Mouse (Mus musculus) intestine, embryonic 14.5 days (tissue): ENCODE results near the gene Lcn4. TPM values are rescaled to one million over a fixed set of nuclear protein-coding genes. Genes with fewer than 3 reads are reported as not detected.
"Not testable (repeated sequence)": the region's sequence is repeated elsewhere in the genome, so short reads cannot be mapped to it uniquely, and the experiment has no call there.

Experiments used
- ATAC-seq: fragments of 200-750 bp; cut with Nextera tagmentation; replicated peaks from 2 replicates; pipeline ENCODE4 v1.8.0; 2017; ENCODE audit warnings: low read depth, moderate number of reproducible peaks, moderate TSS enrichment, moderate library complexity; ENCODE audit not compliant: low FRiP score, low TSS enrichment
- DNase-seq: peaks from one replicate; pipeline ENCODE4 v3.0.0-alpha.2; 2018; ENCODE audit warnings: low spot score
- H3K27ac ChIP-seq: fragments of 300-500 bp; sonication (generic); 2 replicates; pipeline ENCODE4 v1.5.1; 2014; ENCODE audit warnings: low read depth, mild to moderate bottlenecking, control low read depth
- H3K27me3 ChIP-seq: fragments of 300-500 bp; sonication (generic); replicated peaks from 2 replicates; pipeline ENCODE4 v1.6.1; 2014; ENCODE audit warnings: low read length, control low read depth; ENCODE audit not compliant: control insufficient read depth, insufficient read depth
- H3K36me3 ChIP-seq: fragments of 300-500 bp; sonication (generic); 2 replicates; pipeline ENCODE4 v1.6.1; 2014; ENCODE audit warnings: low read length, control low read depth; ENCODE audit not compliant: control insufficient read depth, insufficient read depth
- H3K4me1 ChIP-seq: fragments of 300-500 bp; sonication (generic); replicated peaks from 2 replicates; pipeline ENCODE4 v1.6.1; 2014; ENCODE audit warnings: low read length, control low read depth, mixed read lengths; ENCODE audit not compliant: control insufficient read depth, insufficient read depth
- H3K4me2 ChIP-seq: fragments of 300-500 bp; sonication (generic); 2 replicates; pipeline ENCODE4 v1.6.1; 2014; ENCODE audit warnings: low read length
- H3K4me3 ChIP-seq: fragments of 300-500 bp; sonication (generic); 2 replicates; pipeline ENCODE4 v1.5.1; 2014; ENCODE audit warnings: low read depth, low read length, control low read depth, mixed read lengths
- H3K9ac ChIP-seq: fragments of 300-500 bp; sonication (generic); 2 replicates; pipeline ENCODE4 v1.6.1; 2014; ENCODE audit warnings: mild to moderate bottlenecking, low read length
- H3K9me3 ChIP-seq: fragments of 300-500 bp; sonication (generic); 2 replicates; pipeline ENCODE4 v1.6.1; 2016; ENCODE audit warnings: low read length, control low read depth; ENCODE audit not compliant: control insufficient read depth
- WGBS: fragments of 180-500 bp; shearing (Covaris S2); extraction: QIAGEN DNeasy Blood & Tissue Kit; methylation state at CpG from one replicate; pipeline ENCODE4 v1.1.7; 2014; 5-methylcytosine and 5-hydroxymethylcytosine counted together
- polyA plus RNA-seq: library from polyadenylated mRNA; unstranded; fragments of >200 nt; fragmentation: Nextera tagmentation; extraction: Ambion mirVana; gene quantifications from 2 replicates; pipeline ENCODE4 v1.2.1, GENCODE M21; 2014

The Lcn4 gene
- not detected in 2 replicates for polyA plus RNA-seq

DNA sequence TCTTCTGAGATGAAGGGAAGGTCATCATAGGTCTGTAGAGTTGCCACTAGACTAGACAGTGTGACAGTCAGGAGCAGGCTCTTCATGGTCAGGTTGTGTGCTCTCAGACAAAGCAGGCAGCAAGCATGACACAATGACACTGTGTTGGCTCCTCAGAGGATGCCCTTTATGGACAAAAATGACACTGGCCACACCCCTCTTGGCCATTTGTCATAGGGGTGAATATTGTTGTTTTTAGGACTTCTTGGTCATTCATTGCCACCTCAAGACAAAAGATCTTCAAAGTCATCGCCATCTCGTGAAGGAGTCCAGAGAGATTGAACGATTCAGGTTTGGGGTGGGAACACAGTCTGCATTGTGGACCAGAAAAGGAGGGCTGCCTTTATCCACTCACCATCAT is at the start of gene Lcn4:
Gene Lcn4 (minus strand): TSS at position 101 of the 400 bp plus-strand sequence.
- DNase-seq: no peak
- Histone ChIP-seq H3K27me3 (no peaks in the 10 kb centered on the region), H3K27ac (no peak within 1 kb of the TSS), H3K4me2 (no peak within 1 kb of the TSS), H3K9me3 (no peaks in the 10 kb centered on the region), H3K36me3 (no peaks in the 10 kb centered on the region), H3K4me1 (no peaks in the 10 kb centered on the region), H3K9ac (no peak within 1 kb of the TSS), H3K4me3 (no peak within 1 kb of the TSS)
- WGBS: 96% methylated on average over 3 of the region's 3 CpGs
- ATAC-seq: no peak

DNA sequence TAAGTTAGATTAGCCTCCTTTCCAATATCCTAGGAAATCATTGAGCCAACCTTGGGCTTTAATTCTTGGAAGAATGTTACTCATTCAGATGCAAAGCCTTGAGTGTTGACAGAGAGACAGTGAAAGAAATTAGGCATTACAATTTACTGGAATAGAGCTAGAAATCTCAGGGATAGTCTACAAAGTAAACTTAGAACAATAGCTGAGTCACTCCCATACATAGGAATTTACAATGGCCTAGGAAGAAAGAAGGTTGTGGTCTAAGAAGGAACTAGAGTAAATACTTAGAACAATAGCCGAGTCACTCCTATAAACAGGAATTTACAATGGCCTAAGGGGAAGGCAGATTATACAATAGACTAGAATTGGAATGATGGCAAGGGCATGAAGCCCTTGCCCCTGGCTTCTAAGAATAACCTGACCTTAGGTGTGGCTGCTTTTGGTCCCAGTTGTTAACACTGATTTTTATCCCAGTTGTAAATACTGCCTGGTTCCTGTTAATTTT is 15.1 kb upstream of the Lcn4 start:
- Histone ChIP-seq H3K4me1 (no peaks in the 10 kb centered on the region), H3K27me3 (no peaks in the 10 kb centered on the region), H3K27ac (no peak overlapping the region), H3K4me2 (no peak overlapping the region), H3K4me3 (no peak overlapping the region), H3K9me3 (peaks cover 3% of the 10 kb centered on the region; the same call in 1 of the 2 replicates), H3K36me3 (no peaks in the 10 kb centered on the region), H3K9ac (no peak overlapping the region)
- DNase-seq (no peak), ATAC-seq (no peak)
- 94% methylated on average over 1 of the region's 1 CpGs for WGBS

DNA sequence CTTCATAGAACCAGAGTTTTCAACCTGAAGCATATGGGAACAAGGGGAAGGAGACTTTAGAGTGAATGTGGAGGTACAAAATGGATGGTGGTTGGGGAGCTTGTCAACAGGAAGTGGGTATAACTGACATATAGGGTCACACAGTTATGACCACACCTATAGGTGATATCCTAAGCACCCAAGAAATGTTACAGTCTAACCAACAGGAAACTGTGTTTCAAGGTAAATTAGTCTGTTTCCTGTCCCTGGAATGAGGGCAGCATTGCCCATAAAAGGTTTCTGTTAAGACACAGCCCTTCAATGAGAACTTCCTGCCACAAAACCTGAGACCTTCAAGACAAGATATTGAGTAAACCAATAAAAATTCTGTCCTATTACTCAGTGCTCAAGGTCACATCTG is 2.3 kb downstream of the Lcn4 start:
- ATAC-seq (no peak), DNase-seq (no peak)
- Histone ChIP-seq H3K4me3 (no peak overlapping the region), H3K4me2 (no peak overlapping the region), H3K36me3 (no peaks in the 10 kb centered on the region), H3K9me3 (no peaks in the 10 kb centered on the region), H3K27me3 (no peaks in the 10 kb centered on the region), H3K9ac (no peak overlapping the region), H3K4me1 (no peaks in the 10 kb centered on the region), H3K27ac (no peak overlapping the region)

DNA sequence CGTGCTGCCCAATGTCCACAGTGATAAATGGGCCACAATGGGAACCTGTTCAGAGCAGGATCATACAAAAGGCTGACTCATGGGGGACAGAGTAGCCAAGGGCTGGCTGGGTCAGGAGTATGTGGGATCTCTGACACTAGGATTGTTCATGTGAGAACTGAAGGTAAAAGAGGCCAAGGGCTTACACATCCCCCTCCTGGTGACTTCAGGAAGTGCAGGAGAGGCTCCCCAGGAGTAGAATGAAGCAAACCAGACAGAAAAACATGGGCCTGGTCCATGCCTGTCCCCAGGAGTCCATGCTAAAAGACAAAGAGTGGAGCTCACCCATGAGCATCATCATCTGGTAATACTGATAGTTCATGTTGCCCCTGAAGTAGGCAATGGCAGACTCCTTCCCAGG is 7.5 kb downstream of the Lcn4 start:
- not testable (repeated sequence) for H3K4me1 ChIP-seq, ATAC-seq, H3K4me2 ChIP-seq, H3K9ac ChIP-seq, H3K27ac ChIP-seq, H3K9me3 ChIP-seq, H3K36me3 ChIP-seq, H3K27me3 ChIP-seq, H3K4me3 ChIP-seq
- WGBS: 83% methylated on average over 1 of the region's 1 CpGs
- peak; percentile 74 for DNase-seq

DNA sequence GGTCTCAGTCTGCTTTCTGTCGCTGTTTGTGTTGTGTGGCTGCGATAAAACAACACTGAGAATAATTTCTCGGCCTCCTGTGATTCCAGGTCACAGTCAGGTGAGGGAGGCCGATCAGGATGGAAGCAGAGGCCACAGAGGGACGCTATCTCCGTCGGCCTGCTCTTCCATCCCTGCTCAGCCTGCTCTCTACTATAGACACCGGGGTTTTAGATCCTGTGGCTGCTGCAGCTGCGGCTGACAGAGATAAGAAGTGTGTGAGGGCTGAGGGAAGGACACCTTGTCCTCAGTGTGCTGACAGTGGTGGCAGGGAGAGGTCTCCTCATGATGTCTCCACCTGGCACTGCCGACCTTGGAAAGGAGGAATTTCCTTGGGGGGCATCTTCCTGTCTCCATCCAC is 8.0 kb downstream of the Lcn4 start:
- H3K4me2 ChIP-seq: no peak overlapping the region
- H3K36me3 ChIP-seq: no peaks in the 10 kb centered on the region
- H3K27ac ChIP-seq: no peak overlapping the region
- no peak for ATAC-seq
- no peak overlapping the region for H3K4me3 ChIP-seq
- H3K9ac ChIP-seq: no peak overlapping the region
- no peaks in the 10 kb centered on the region for H3K27me3 ChIP-seq
- no peaks in the 10 kb centered on the region for H3K4me1 ChIP-seq
- DNase-seq: no peak
- 72% methylated on average over 10 of the region's 10 CpGs for WGBS
- H3K9me3 ChIP-seq: no peaks in the 10 kb centered on the region

DNA sequence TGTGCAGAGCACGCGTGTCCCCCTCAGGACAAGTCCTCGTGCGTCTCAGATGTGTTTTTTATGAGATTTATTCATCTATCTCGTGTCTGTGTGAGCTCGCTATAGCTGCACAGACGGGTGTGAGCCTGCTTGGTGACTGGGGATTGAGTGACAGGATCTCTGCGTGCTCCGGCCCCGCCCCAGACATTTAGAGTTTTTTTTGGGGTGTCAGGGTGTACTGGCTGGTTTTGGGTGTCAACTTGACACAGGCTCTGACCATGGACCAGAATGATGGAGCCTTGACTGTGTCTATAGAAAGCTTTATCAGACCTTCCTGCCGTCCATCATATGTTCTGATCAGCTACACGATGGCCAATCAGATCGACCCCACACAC is 8.6 kb downstream of the Lcn4 start:
- Histone ChIP-seq H3K36me3 (no peaks in the 10 kb centered on the region), H3K27me3 (no peaks in the 10 kb centered on the region), H3K4me1 (no peaks in the 10 kb centered on the region), H3K4me2 (no peak overlapping the region), H3K27ac (no peak overlapping the region), H3K9me3 (no peaks in the 10 kb centered on the region), H3K9ac (no peak overlapping the region), H3K4me3 (no peak overlapping the region)
- 77% methylated on average over 13 of the region's 13 CpGs for WGBS
- DNase-seq (no peak), ATAC-seq (no peak)

DNA sequence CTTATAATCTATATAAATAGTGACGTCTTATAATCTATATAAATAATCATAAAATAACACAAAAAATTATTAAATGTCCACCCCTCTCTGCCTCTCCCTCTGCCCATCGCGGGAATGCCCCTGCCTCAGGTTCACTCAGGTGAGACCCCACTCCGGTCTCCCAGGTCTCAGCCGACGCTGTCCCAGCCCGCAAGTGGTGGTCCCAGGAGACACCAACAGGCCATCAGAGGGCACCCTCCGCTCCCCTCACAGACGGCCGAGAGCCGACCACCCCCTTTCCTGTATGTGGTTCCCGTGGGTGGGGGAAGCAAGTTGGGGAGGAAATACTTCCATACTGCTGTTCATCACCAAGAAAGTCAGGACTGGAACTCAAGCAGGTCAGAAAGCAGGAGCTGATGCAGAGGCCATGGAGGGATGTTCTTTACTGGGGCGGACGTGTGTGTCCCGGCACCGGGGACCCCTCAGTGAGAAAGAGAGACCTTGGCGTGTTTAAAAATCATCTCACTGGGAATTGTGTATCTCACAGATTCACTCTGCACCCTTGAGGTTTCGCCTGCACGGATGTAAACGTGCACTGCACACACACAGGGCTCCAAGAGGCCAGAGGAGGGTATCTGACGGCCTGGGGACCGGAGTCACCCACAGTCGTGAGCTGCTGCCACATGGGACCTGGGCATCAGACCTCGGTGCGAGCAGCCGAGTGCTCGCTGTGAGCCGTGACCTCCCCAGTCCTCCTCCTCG is 9.1 kb downstream of the Lcn4 start:
- H3K9me3 ChIP-seq: no peaks in the 10 kb centered on the region
- WGBS: 41% methylated on average over 29 of the region's 29 CpGs
- H3K4me3 ChIP-seq: peak overlapping the region; percentile 24; the same call in 1 of the 2 replicates
- no peak for DNase-seq
- no peaks in the 10 kb centered on the region for H3K27me3 ChIP-seq
- no peaks in the 10 kb centered on the region for H3K4me1 ChIP-seq
- H3K4me2 ChIP-seq: peak overlapping the region; percentile 60
- no peaks in the 10 kb centered on the region for H3K36me3 ChIP-seq
- H3K27ac ChIP-seq: no peak overlapping the region
- ATAC-seq: no peak
- peak overlapping the region; percentile 25; the same call in 1 of the 2 replicates for H3K9ac ChIP-seq

DNA sequence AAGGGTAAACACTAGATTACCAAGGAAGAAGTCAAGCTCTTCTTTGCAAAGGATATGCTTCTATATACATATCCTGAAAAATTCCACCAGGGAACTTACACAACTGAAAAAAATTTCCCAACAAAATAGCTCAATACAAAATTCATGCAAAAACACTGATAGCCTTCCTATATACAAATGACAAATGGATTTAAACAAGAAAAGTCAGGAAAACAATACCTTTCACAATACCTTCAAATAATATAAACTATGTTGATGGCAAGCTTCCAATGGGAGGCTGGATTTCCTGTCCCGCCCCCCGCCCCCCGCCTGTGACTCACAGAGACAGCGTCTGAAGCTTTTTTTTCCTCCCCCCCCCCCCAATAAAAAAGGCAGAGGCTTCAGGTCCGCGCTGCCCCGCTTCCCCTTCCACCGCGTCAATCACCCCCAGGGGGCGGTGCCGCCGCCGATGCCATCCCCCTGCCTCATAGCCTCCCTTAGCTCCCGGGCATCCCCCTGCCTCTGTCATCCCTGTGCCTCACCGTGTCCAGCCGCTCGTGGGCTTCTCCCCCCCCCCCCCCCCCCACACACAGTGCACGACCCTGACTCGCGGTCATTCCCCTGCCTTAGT is 9.8 kb downstream of the Lcn4 start:
- no peak overlapping the region for H3K27ac ChIP-seq
- no peak for DNase-seq
- peak overlapping the region; percentile 60 for H3K4me2 ChIP-seq
- no peaks in the 10 kb centered on the region for H3K4me1 ChIP-seq
- peak; percentile 72 for ATAC-seq
- no peaks in the 10 kb centered on the region for H3K36me3 ChIP-seq
- H3K27me3 ChIP-seq: no peaks in the 10 kb centered on the region
- no peaks in the 10 kb centered on the region for H3K9me3 ChIP-seq
- H3K4me3 ChIP-seq: peak overlapping the region; percentile 24; the same call in 1 of the 2 replicates
- WGBS: 4% methylated on average over 16 of the region's 20 CpGs
- H3K9ac ChIP-seq: peak overlapping the region; percentile 25; the same call in 1 of the 2 replicates

DNA sequence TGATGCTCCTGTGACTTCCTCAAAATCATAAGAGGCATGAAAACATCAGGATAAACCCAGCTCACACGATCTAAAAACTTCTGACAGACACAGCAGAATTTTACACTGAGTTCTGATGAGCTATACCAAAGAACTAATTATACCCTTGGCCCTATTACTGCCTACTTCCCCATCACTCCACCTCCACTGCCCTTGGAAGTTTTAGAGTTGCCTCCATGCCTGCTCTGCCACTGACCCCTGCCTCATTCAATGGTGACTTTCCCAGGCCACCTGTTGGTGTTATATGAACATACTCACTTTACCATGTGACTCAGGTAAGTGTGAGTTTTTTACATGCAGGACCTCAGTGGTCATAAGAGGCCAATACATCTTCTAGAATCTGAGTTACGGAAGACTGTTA is 13.7 kb downstream of the Lcn4 start:
- H3K9ac ChIP-seq: no peak overlapping the region
- no peaks in the 10 kb centered on the region for H3K27me3 ChIP-seq
- H3K36me3 ChIP-seq: no peaks in the 10 kb centered on the region
- DNase-seq (no peak), ATAC-seq (no peak)
- no peak overlapping the region for H3K4me2 ChIP-seq
- no peaks in the 10 kb centered on the region for H3K4me1 ChIP-seq
- no peak overlapping the region for H3K27ac ChIP-seq
- H3K9me3 ChIP-seq: no peaks in the 10 kb centered on the region
- 82% methylated on average over 2 of the region's 2 CpGs for WGBS
- no peak overlapping the region for H3K4me3 ChIP-seq
